Mouse (Mus musculus): ENCODE measurements at regions not wholly inside any gene's neighbourhood (a gene's known extent, or its start where the extent isn't known, plus 50 kb on each side); places are given as distances from the start of the nearest gene placed in this dataset.

- TF ChIP-seq CTCF (IDR thresholded peaks at IDR 0.05; ENCODE audit: low read depth), result no peak
- Histone ChIP-seq H3K36me3 (ENCODE audit: insufficient read depth, low read length) (no peaks in the 10 kb centered on the region), H3K4me2 (ENCODE audit: low read length) (no peak overlapping the region), H3K4me1 (replicated peaks; ENCODE audit: insufficient read depth, low read length) (no peaks in the 10 kb centered on the region), H3K4me3 (replicated peaks; ENCODE audit: low read depth, low read length) (no peak overlapping the region), H3K9me3 (replicated peaks; ENCODE audit: low read length) (no peaks in the 10 kb centered on the region), H3K9ac (ENCODE audit: low read depth, low read length) (no peak overlapping the region), H3K27me3 (ENCODE audit: insufficient read depth, low read length) (no peaks in the 10 kb centered on the region), H3K27ac (no peak overlapping the region)
- DNase-seq (ENCODE audit: low spot score), result no peak
- WGBS, result 85% methylated on average over 1 of the region's 1 CpGs
- ATAC-seq (replicated peaks; ENCODE audit: low FRiP score, low read depth), result no peak
Measured at GRCm38 (mm10) chr14:37371972-37372371, 236.9 kb upstream of the Ghitm start.

- TF ChIP-seq CTCF (IDR thresholded peaks at IDR 0.05; ENCODE audit: low read depth), result no peak
- H3K4me3 ChIP-seq (replicated peaks; ENCODE audit: low read depth, low read length), result no peak overlapping the region
- no peaks in the 10 kb centered on the region for H3K4me1 ChIP-seq (replicated peaks; ENCODE audit: insufficient read depth, low read length)
- DNase-seq (ENCODE audit: low spot score) (no peak), ATAC-seq (replicated peaks; ENCODE audit: low FRiP score, low read depth) (no peak)
- no peak overlapping the region for H3K9ac ChIP-seq (ENCODE audit: low read depth, low read length)
- no peaks in the 10 kb centered on the region for H3K36me3 ChIP-seq (ENCODE audit: insufficient read depth, low read length)
- H3K9me3 ChIP-seq (replicated peaks; ENCODE audit: low read length), result no peaks in the 10 kb centered on the region
- no peaks in the 10 kb centered on the region for H3K27me3 ChIP-seq (ENCODE audit: insufficient read depth, low read length)
- H3K4me2 ChIP-seq (ENCODE audit: low read length), result no peak overlapping the region
- 21% methylated on average over 3 of the region's 3 CpGs for WGBS
- H3K27ac ChIP-seq, result no peak overlapping the region
Measured at GRCm38 (mm10) chr14:37361896-37362295, 226.8 kb upstream of the Ghitm start.

GRCm38 (mm10) chr14:37355968-37356704 is 221.1 kb upstream of the Ghitm start:
- Histone ChIP-seq H3K9ac (ENCODE audit: low read depth, low read length) (no peak overlapping the region), H3K4me2 (ENCODE audit: low read length) (no peak overlapping the region), H3K27ac (no peak overlapping the region), H3K36me3 (ENCODE audit: insufficient read depth, low read length) (no peaks in the 10 kb centered on the region), H3K4me1 (replicated peaks; ENCODE audit: insufficient read depth, low read length) (no peaks in the 10 kb centered on the region), H3K9me3 (replicated peaks; ENCODE audit: low read length) (no peaks in the 10 kb centered on the region), H3K27me3 (ENCODE audit: insufficient read depth, low read length) (no peaks in the 10 kb centered on the region), H3K4me3 (replicated peaks; ENCODE audit: low read depth, low read length) (no peak overlapping the region)
- ATAC-seq (replicated peaks; ENCODE audit: low FRiP score, low read depth) (peak; percentile 82), DNase-seq (ENCODE audit: low spot score) (peak; percentile 69)
- WGBS, result 26% methylated on average over 9 of the region's 9 CpGs
- peak; percentile 80 for TF ChIP-seq CTCF (IDR thresholded peaks at IDR 0.05; ENCODE audit: low read depth)

GRCm38 (mm10) chr14:37323392-37323791 is 188.3 kb upstream of the Ghitm start:
- H3K27me3 ChIP-seq (ENCODE audit: insufficient read depth, low read length), result no peaks in the 10 kb centered on the region
- no peak overlapping the region for H3K4me3 ChIP-seq (replicated peaks; ENCODE audit: low read depth, low read length)
- no peak for TF ChIP-seq CTCF (IDR thresholded peaks at IDR 0.05; ENCODE audit: low read depth)
- no peak for ATAC-seq (replicated peaks; ENCODE audit: low FRiP score, low read depth)
- no peaks in the 10 kb centered on the region for H3K36me3 ChIP-seq (ENCODE audit: insufficient read depth, low read length)
- WGBS, result 20% methylated on average over 4 of the region's 4 CpGs
- H3K4me1 ChIP-seq (replicated peaks; ENCODE audit: insufficient read depth, low read length), result no peaks in the 10 kb centered on the region
- no peaks in the 10 kb centered on the region for H3K9me3 ChIP-seq (replicated peaks; ENCODE audit: low read length)
- no peak overlapping the region for H3K27ac ChIP-seq
- DNase-seq (ENCODE audit: low spot score), result peak; percentile 44
- H3K4me2 ChIP-seq (ENCODE audit: low read length), result no peak overlapping the region
- H3K9ac ChIP-seq (ENCODE audit: low read depth, low read length), result no peak overlapping the region

- DNase-seq (ENCODE audit: low spot score), result no peak
- Histone ChIP-seq H3K4me3 (replicated peaks; ENCODE audit: low read depth, low read length) (no peak overlapping the region), H3K27me3 (ENCODE audit: insufficient read depth, low read length) (no peaks in the 10 kb centered on the region), H3K36me3 (ENCODE audit: insufficient read depth, low read length) (no peaks in the 10 kb centered on the region), H3K4me2 (ENCODE audit: low read length) (no peak overlapping the region), H3K9me3 (replicated peaks; ENCODE audit: low read length) (no peaks in the 10 kb centered on the region), H3K9ac (ENCODE audit: low read depth, low read length) (no peak overlapping the region), H3K4me1 (replicated peaks; ENCODE audit: insufficient read depth, low read length) (no peaks in the 10 kb centered on the region), H3K27ac (no peak overlapping the region)
- ATAC-seq (replicated peaks; ENCODE audit: low FRiP score, low read depth), result no peak
- 75% methylated on average over 7 of the region's 7 CpGs for WGBS
- no peak for TF ChIP-seq CTCF (IDR thresholded peaks at IDR 0.05; ENCODE audit: low read depth)
Measured at GRCm38 (mm10) chr14:37315239-37315895, 180.3 kb upstream of the Ghitm start.

GRCm38 (mm10) chr14:37313906-37314305 is 178.8 kb upstream of the Ghitm start:
- Histone ChIP-seq H3K36me3 (ENCODE audit: insufficient read depth, low read length) (no peaks in the 10 kb centered on the region), H3K4me1 (replicated peaks; ENCODE audit: insufficient read depth, low read length) (no peaks in the 10 kb centered on the region), H3K27me3 (ENCODE audit: insufficient read depth, low read length) (no peaks in the 10 kb centered on the region), H3K27ac (no peak overlapping the region), H3K4me3 (replicated peaks; ENCODE audit: low read depth, low read length) (no peak overlapping the region), H3K4me2 (ENCODE audit: low read length) (no peak overlapping the region), H3K9ac (ENCODE audit: low read depth, low read length) (no peak overlapping the region), H3K9me3 (replicated peaks; ENCODE audit: low read length) (no peaks in the 10 kb centered on the region)
- DNase-seq (ENCODE audit: low spot score) (no peak), ATAC-seq (replicated peaks; ENCODE audit: low FRiP score, low read depth) (no peak)
- TF ChIP-seq CTCF (IDR thresholded peaks at IDR 0.05; ENCODE audit: low read depth), result no peak
